Mouse (Mus musculus) lung, postnatal 0 days (tissue): ENCODE data around the gene Larp4.

Experiments
- CTCF ChIP-seq: IDR thresholded peaks from 2 replicates; pipeline ENCODE4 v1.5.1; 2016; ENCODE audit warnings: antibody characterized with exemption, mild to moderate bottlenecking
- EP300 ChIP-seq: IDR thresholded peaks from 2 replicates; pipeline ENCODE4 v1.6.1; 2016; ENCODE audit warnings: antibody characterized with exemption, mild to moderate bottlenecking, control low read depth

DNA sequence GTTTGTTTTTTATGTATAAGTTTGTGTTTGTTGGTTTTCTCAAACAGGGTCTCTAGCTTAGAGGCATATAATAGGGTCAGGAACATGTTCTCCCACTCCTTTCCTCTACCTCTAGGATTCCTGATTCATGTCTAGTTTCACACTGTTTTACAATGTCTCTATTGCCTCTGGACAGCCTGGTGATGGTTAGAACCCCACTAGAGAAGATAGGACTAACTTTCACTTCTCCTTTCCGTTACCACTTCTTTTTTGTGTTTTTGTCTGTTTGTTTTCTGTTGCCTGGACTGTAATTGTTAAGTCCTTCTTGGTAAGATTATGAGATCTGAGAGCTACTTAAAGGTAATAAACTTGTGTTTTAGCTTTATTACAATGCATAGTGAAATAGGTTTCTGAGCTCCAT lies 29.5 kb downstream of the Larp4 start:
- no peak for TF ChIP-seq CTCF
- no peak for TF ChIP-seq EP300
